Mouse (Mus musculus) midbrain, embryonic 13.5 days (tissue): ENCODE results near the gene Armcx4. TPM values are rescaled to one million over a fixed set of nuclear protein-coding genes. Genes with fewer than 3 reads are reported as not detected.

Experiments used
- polyA plus RNA-seq: library from polyadenylated mRNA; unstranded; fragments of >200 nt; fragmentation: Nextera tagmentation; extraction: Ambion mirVana; gene quantifications from 2 replicates; pipeline ENCODE4 v1.2.1, GENCODE M21; 2015

Armcx4 gene
- polyA plus RNA-seq, 1 experiment from 2014 or later, result 8.7 TPM

Other genes with a start within 250 kb of the Armcx4 start
- gene Taf7l, start 210.0 kb upstream of the Armcx4 start, polyA plus RNA-seq, result not detected in 2 replicates
- 40.0 and 40.5 TPM in 2 replicates for gene Timm8a1, start 144.7 kb upstream of the Armcx4 start, polyA plus RNA-seq
- 0.58 and 0.82 TPM in 2 replicates for gene Btk, start 102.9 kb upstream of the Armcx4 start, polyA plus RNA-seq
- gene Rpl36a, start 100.9 kb upstream of the Armcx4 start, polyA plus RNA-seq, result 211 and 233 TPM in 2 replicates
- 4.1 and 4.7 TPM in 2 replicates for gene Gla, start 85.4 kb upstream of the Armcx4 start, polyA plus RNA-seq
- gene Hnrnph2, start 85.3 kb upstream of the Armcx4 start, polyA plus RNA-seq, result 184 and 186 TPM in 2 replicates
- 80.5 and 86.8 TPM in 2 replicates for gene Armcx1, start 31.4 kb downstream of the Armcx4 start, polyA plus RNA-seq
- 40.2 and 42.3 TPM in 2 replicates for gene Armcx6, start 64.9 kb downstream of the Armcx4 start, polyA plus RNA-seq
- gene Armcx3, start 70.1 kb downstream of the Armcx4 start, polyA plus RNA-seq, result 59.5 and 59.9 TPM in 2 replicates
- 99.5 and 100.0 TPM in 2 replicates for gene Armcx2, start 122.7 kb downstream of the Armcx4 start, polyA plus RNA-seq